Mouse (Mus musculus) frontal cortex, postnatal 36 days (tissue): ENCODE data around the gene Htr3a.

ENCODE experiments used
- DNase-seq, 2 experiments: peaks; one replicate each; pipeline ENCODE4 v3.0.0; 2022; ENCODE audit warnings: low spot score in 2 of 2

Htr3a gene

GRCm38 (mm10) chr9:48910885-48911537 lies at the start of gene Htr3a:
Htr3a (minus strand) TSS chr9:48911099.
- peak; percentile 23 to 56 for DNase-seq

GRCm38 (mm10) chr9:48947565-48947964 lies 36.7 kb upstream of the Htr3a start:
- no peak for DNase-seq

- no peak for DNase-seq
Observed at GRCm38 (mm10) chr9:48942349-48942748, 31.4 kb upstream of the Htr3a start.

- no peak for DNase-seq
Observed at GRCm38 (mm10) chr9:48929436-48929835, 18.5 kb upstream of the Htr3a start.

GRCm38 (mm10) chr9:48928781-48929180 lies 17.9 kb upstream of the Htr3a start:
- no peak for DNase-seq

- DNase-seq: no peak
Observed at GRCm38 (mm10) chr9:48916011-48916788, 5.3 kb upstream of the Htr3a start.

GRCm38 (mm10) chr9:48904421-48904820 lies 6.5 kb downstream of the Htr3a start:
- no peak for DNase-seq

- DNase-seq: no peak
Observed at GRCm38 (mm10) chr9:48903766-48904165, 7.1 kb downstream of the Htr3a start.

GRCm38 (mm10) chr9:48898551-48898950 lies 12.3 kb downstream of the Htr3a start:
- no peak for DNase-seq

GRCm38 (mm10) chr9:48895819-48896536 lies 14.9 kb downstream of the Htr3a start:
- DNase-seq: no peak

GRCm38 (mm10) chr9:48894755-48895154 lies 16.1 kb downstream of the Htr3a start:
- no peak for DNase-seq

GRCm38 (mm10) chr9:48893986-48894385 lies 16.9 kb downstream of the Htr3a start:
- DNase-seq: peak; percentile 81 to 83

GRCm38 (mm10) chr9:48889093-48889492 lies 21.8 kb downstream of the Htr3a start:
- no peak for DNase-seq

- DNase-seq: peak in 1 of 2 experiments; percentile 40
Observed at GRCm38 (mm10) chr9:48872896-48873295, 38.0 kb downstream of the Htr3a start.

GRCm38 (mm10) chr9:48866523-48867121 lies 44.3 kb downstream of the Htr3a start:
- no peak for DNase-seq

GRCm38 (mm10) chr9:48865235-48865634 lies 45.7 kb downstream of the Htr3a start:
- DNase-seq: no peak

- DNase-seq: no peak
Observed at GRCm38 (mm10) chr9:48861481-48861880, 49.4 kb downstream of the Htr3a start.

- peak; percentile 53 to 64 for DNase-seq
Observed at GRCm38 (mm10) chr9:48860526-48860845, 50.4 kb downstream of the Htr3a start.

GRCm38 (mm10) chr9:48859828-48860525 lies 50.9 kb downstream of the Htr3a start:
- no peak for DNase-seq

- no peak for DNase-seq
Observed at GRCm38 (mm10) chr9:48857944-48858343, 53.0 kb downstream of the Htr3a start.

GRCm38 (mm10) chr9:48856240-48856639 lies 54.7 kb downstream of the Htr3a start:
- DNase-seq: no peak

GRCm38 (mm10) chr9:48849531-48849930 lies 61.4 kb downstream of the Htr3a start:
- DNase-seq: no peak
